Mouse (Mus musculus) spleen, postnatal 4 days (tissue): ENCODE data around the gene Olfr1362.

Experiments used
- DNase-seq, 2 experiments: peaks; one replicate each; pipeline ENCODE4 v3.0.0; 2022; ENCODE audit warnings: low spot score in 2 of 2

Gene Olfr1362

DNA sequence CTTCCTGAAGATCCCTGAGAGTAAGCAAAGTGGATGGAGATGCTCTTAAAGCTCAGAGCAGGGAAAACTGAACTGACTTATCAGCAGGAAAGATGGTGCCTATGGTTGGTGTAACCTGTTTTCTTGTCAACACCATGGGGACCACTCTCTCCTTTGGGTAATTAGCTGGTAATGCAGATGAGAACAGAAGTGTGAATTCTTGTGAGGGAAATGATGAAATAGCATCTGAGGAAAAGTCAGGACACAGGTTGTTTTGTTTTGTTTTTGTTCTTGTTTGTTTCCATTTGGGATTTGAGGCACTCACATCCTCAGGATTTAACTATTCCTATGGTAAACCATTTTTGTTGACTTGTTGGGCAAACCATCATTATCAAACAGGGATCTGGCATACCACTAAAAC, at the start of gene Olfr1362:
TSS of gene Olfr1362 (minus strand) at position 101 of the 400 bp plus-strand sequence.
- no peak for DNase-seq

GRCm38 (mm10) chr13:21663286-21663685, 49.5 kb upstream of the Olfr1362 start, which contains the start of gene Olfr1361:
Gene Olfr1361 (minus strand): TSS chr13:21663386.
- no peak for DNase-seq

DNA sequence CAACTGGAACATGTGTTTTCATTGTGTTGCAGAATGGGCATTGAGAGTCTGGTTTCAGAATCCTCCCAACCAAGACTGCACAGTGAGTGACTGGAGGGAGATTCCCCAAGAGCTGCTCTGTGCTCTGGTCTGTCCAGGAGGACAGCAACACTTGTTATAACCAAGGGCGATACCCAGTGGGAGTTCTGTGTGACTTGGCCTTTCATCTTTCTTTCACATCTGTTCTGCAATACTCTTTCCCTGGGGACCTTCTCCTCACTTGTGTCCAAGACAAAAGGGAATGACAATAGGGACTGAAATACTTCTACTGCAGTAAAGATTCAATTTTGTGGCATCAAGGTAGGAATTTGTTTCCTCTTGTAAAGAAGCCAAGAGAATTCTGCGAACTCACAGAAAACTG, 28.6 kb upstream of the Olfr1362 start, which contains the start of gene Olfr11:
TSS of gene Olfr11 (minus strand) at position 101 of the 400 bp plus-strand sequence.
- DNase-seq: no peak

DNA sequence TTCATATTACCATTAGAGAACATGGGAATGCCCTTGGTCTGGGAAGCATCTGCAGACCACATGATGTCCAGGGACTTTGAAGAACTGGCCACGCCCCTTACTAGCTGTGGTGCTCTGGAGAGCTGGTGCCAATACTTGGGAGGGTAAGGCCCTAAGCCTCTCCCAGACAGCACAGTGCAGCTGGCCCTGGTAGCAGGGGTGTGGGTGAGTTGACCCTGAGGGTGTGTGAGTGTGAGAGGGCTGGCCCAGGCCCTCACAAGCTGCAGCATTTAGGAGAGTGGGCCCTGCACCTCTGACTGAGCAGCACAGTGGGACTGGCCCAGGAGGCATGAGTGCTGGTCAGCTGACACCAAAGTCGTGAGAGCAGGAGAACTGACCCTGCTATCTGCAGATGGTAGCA, 22.2 kb downstream of the Olfr1362 start:
- no peak for DNase-seq

GRCm38 (mm10) chr13:21581659-21582058, 32.2 kb downstream of the Olfr1362 start, which contains the start of gene Olfr1364:
Gene Olfr1364 (minus strand): TSS chr13:21581759.
- no peak for DNase-seq
